Mouse (Mus musculus): Measurements from ENCODE around the gene Ipo7.

DNA sequence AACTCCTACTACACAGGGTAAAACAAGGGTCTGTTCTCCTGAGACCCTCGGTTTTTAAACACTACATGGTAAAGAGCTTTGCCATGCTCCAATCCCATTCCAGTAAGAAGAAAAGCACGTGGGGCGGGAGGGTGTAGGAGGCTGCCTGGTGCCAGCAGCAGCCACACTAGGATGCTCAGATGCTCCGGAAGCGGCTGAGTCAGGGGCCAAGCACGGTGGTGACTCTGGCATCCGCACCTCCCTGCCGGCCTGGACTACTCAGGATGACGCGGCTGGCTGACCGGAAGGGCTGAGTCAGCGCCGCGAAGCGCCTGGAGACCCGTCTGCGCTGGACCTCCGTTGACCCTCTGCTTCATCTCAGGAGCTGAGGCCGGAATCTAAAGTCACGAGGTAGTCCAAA, 15.1 kb upstream of the Ipo7 start:
- TF ChIP-seq USF1 (IDR thresholded peaks at IDR 0.05; ENCODE audit: low read depth) = peak; percentile 57
- TF ChIP-seq POLR2A (IDR thresholded peaks at IDR 0.05; ENCODE audit: insufficient read length, low read depth) = peak; percentile 52
- no peak for TF ChIP-seq MAX (IDR thresholded peaks at IDR 0.05; ENCODE audit: low read depth)
- no peak for TF ChIP-seq TCF12 (IDR thresholded peaks at IDR 0.05; ENCODE audit: insufficient read depth, poor library complexity, severe bottlenecking)
- TF ChIP-seq MYOG (IDR thresholded peaks at IDR 0.05; ENCODE audit: control insufficient read depth in 1 of 3, insufficient read depth in 1 of 3, insufficient read length in 2 of 3, low read depth in 2 of 3) = peak in 1 of 3 experiments; percentile 46
- no peak for TF ChIP-seq POLR2AphosphoS2 (IDR thresholded peaks at IDR 0.05; ENCODE audit: insufficient read length, low read depth)
- no peak for TF ChIP-seq REST (IDR thresholded peaks at IDR 0.05; ENCODE audit: insufficient read depth, insufficient read length)
- TF ChIP-seq MYOD1 (IDR thresholded peaks at IDR 0.05; ENCODE audit: control insufficient read depth in 1 of 3, insufficient read length in 2 of 3, low read depth in 2 of 3) = no peak

Measured in myocyte (in vitro differentiated cells).